In the genomic region with DNA sequence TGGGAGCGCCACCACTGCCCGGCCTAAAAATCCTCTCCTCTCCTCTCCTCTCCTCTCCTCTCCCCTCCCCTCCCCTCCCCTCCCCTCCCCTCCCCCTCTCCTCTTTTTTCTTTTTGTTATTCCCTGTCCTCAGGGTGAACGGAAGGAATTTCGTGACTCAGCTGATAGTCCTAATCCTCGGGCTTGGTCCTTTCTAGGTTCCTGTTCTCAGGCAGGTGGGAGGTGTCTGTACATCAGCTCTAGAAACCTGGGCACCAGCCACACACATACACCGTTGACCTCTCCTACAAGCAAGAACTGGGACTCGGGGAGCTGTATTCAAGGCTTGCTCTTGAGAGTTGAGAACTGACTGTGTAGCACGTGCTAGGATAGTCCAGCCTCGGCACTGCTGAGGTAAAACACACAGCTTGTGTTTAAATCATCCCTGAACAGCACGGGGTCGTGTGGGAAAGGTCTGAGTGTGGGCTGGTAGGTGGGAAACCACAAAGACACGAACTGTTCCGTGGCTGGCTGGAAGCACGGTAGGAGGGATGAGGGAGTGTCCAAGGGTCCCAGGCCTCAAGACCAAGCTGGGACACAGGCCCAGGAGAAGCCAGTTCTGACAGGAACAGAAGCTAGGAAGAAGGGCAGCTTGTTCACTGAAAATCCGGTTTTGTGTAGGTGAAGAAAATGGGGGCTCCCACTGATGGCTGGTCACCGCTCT, we compare ENCODE assay signal across 11 mouse cellular contexts. TPM values are rescaled to one million over a fixed set of nuclear protein-coding genes. Genes with fewer than 3 reads are reported as not detected.
DNase-seq lines count a peak whose midpoint lies in the region; ATAC-seq lines count a peak whose summit lies in the region.
"Had no signal": no experiment of that assay in that cellular context is flagged by ENCODE, and none has a peak within 500 bp of the region (broad histone marks: within the 10 kb centered on the region; RNA-seq: fewer than 3 reads in every experiment).

No protein-coding gene starts in this region.

- no peak overlapping the region for H3K4me2 ChIP-seq in kidney, embryonic 16.5 days (replicated peaks; ENCODE audit: low read depth, low read length)
- H3K4me2 ChIP-seq in forebrain, embryonic 15.5 days (replicated peaks): no peak overlapping the region
- H3K4me2 ChIP-seq in midbrain, embryonic 12.5 days (replicated peaks): peak overlapping the region; percentile 49; the same call in 1 of the 2 replicates

- no peak for DNase-seq in kidney, adult 8-10 months
- peak; percentile 87 for DNase-seq in ZHBTc4 (ENCODE audit: low read depth, low spot score)
- DNase-seq in layer of hippocampus, postnatal 25 days (ENCODE audit: extremely low spot score in 1 of 2, low spot score in 1 of 2): no peak
- no peak for DNase-seq in right cerebral cortex, postnatal 4 days
- DNase-seq: adrenal gland, postnatal 10 days; gastrocnemius, postnatal 14 days; kidney, adult 9 months had no signal

- peaks cover 83% of the 10 kb centered on the region for H3K4me1 ChIP-seq in kidney, embryonic 16.5 days (ENCODE audit: insufficient read depth, low read length)
- H3K4me1 ChIP-seq in forebrain, embryonic 15.5 days: peaks cover 91% of the 10 kb centered on the region
- H3K4me1 ChIP-seq in midbrain, embryonic 12.5 days: peaks cover 96% of the 10 kb centered on the region

- no peak overlapping the region for H3K4me3 ChIP-seq in kidney, embryonic 16.5 days (ENCODE audit: low read length)
- H3K4me3 ChIP-seq in forebrain, embryonic 15.5 days: no peak overlapping the region
- no peak overlapping the region for H3K4me3 ChIP-seq in midbrain, embryonic 12.5 days
- H3K4me3 ChIP-seq: embryonic facial prominence, embryonic 12.5 days had no signal

- no peak for ATAC-seq in kidney, embryonic 16.5 days (ENCODE audit: low FRiP score, low TSS enrichment)
- ATAC-seq in forebrain, embryonic 15.5 days (replicated peaks): no peak
- no peak for ATAC-seq in midbrain, embryonic 12.5 days (ENCODE audit: low FRiP score, low read depth)

- no peaks in the 10 kb centered on the region for H3K9me3 ChIP-seq in kidney, embryonic 16.5 days (ENCODE audit: low read length)
- H3K9me3 ChIP-seq in forebrain, embryonic 15.5 days: no peaks in the 10 kb centered on the region
- no peaks in the 10 kb centered on the region for H3K9me3 ChIP-seq in midbrain, embryonic 12.5 days
- H3K9me3 ChIP-seq: embryonic facial prominence, embryonic 12.5 days had no signal

- no peak overlapping the region for H3K9ac ChIP-seq in kidney, embryonic 16.5 days (replicated peaks; ENCODE audit: low read length)
- no peak overlapping the region for H3K9ac ChIP-seq in forebrain, embryonic 15.5 days (replicated peaks)
- peak overlapping the region; percentile 46; the same call in 1 of the 2 replicates for H3K9ac ChIP-seq in midbrain, embryonic 12.5 days (replicated peaks)
- H3K9ac ChIP-seq: embryonic facial prominence, embryonic 12.5 days had no signal

- WGBS in kidney, embryonic 16.5 days: 61% methylated on average over 16 of the region's 16 CpGs
- 45% methylated on average over 16 of the region's 16 CpGs for WGBS in forebrain, embryonic 15.5 days
- WGBS in midbrain, embryonic 12.5 days: 51% methylated on average over 16 of the region's 16 CpGs

- peak overlapping the region; percentile 1; the same call in 1 of the 2 replicates for H3K27ac ChIP-seq in kidney, embryonic 16.5 days (ENCODE audit: low read length)
- peak overlapping the region; percentile 98 for H3K27ac ChIP-seq in forebrain, embryonic 15.5 days (replicated peaks)
- peak overlapping the region; percentile 97 for H3K27ac ChIP-seq in midbrain, embryonic 12.5 days (replicated peaks)

- H3K27me3 ChIP-seq in kidney, embryonic 16.5 days (ENCODE audit: insufficient read depth, low read length): peaks cover 5% of the 10 kb centered on the region; the same call in 1 of the 2 replicates
- no peaks in the 10 kb centered on the region for H3K27me3 ChIP-seq in forebrain, embryonic 15.5 days
- peaks cover 21% of the 10 kb centered on the region for H3K27me3 ChIP-seq in midbrain, embryonic 12.5 days

- no peaks in the 10 kb centered on the region for H3K36me3 ChIP-seq in kidney, embryonic 16.5 days (ENCODE audit: insufficient read depth, low read length)
- H3K36me3 ChIP-seq in forebrain, embryonic 15.5 days: no peaks in the 10 kb centered on the region
- H3K36me3 ChIP-seq in midbrain, embryonic 12.5 days: no peaks in the 10 kb centered on the region
- H3K36me3 ChIP-seq: embryonic facial prominence, embryonic 12.5 days had no signal

RNA-seq across cellular contexts. Expression of gene Gins2, which starts 58.0 kb away (rescaled TPM):
- polyA plus RNA-seq in kidney, embryonic 16.5 days (2015; fragmentation: Nextera tagmentation; extraction: Ambion mirVana): 114 and 117 TPM in 2 replicates
- 27.1 and 34.2 TPM in 2 replicates for polyA plus RNA-seq in forebrain, embryonic 15.5 days (2015; fragmentation: Nextera tagmentation; extraction: Ambion mirVana)
- polyA plus RNA-seq in midbrain, embryonic 12.5 days (2016; fragmentation: Nextera tagmentation; extraction: Ambion mirVana): 73.7 and 84.8 TPM in 2 replicates
- total RNA-seq in layer of hippocampus, postnatal 25 days (2021): 1 to 10 TPM; 2.9 to 4.6 TPM

Comparison
In these comparisons a context has a peak if more than half of its experiments do, and no peak if none do; other contexts are left out.
1. H3K27ac ChIP-seq: peak in every context shown above with its lines; median percentile 98 in forebrain, embryonic 15.5 days; 97 in midbrain, embryonic 12.5 days; 1 in kidney, embryonic 16.5 days.